Mouse (Mus musculus): ENCODE measurements at regions not wholly inside any gene's neighbourhood (a gene's known extent, or its start where the extent isn't known, plus 50 kb on each side); places are given as distances from the start of the nearest gene placed in this dataset.

GRCm38 (mm10) chr16:63220228-63220879 lies 366.2 kb downstream of the Pros1 start:
- H3K4me1 ChIP-seq (ENCODE audit: control insufficient read depth, insufficient read depth, low read length): 0 out of 2 replicates have a peak, but pooled peaks cover 2% of the 10 kb centered on the region
- TF ChIP-seq POLR2A (IDR thresholded peaks at IDR 0.05; ENCODE audit: borderline replicate concordance, extremely low read depth, insufficient read depth, insufficient read length): no peak
- DNase-seq (ENCODE audit: low spot score): peak; percentile 73
- no peak overlapping the region for H3K4me3 ChIP-seq (replicated peaks; ENCODE audit: low read length)
- no peaks in the 10 kb centered on the region for H3K9me3 ChIP-seq (ENCODE audit: control insufficient read depth, low read length)
- H3K27me3 ChIP-seq (ENCODE audit: control insufficient read depth, insufficient read depth, low read length): no peaks in the 10 kb centered on the region
- H3K4me2 ChIP-seq (replicated peaks; ENCODE audit: low read depth, low read length, severe bottlenecking): no peak overlapping the region
- peak; percentile 77 for ATAC-seq (ENCODE audit: low FRiP score, low read depth)
- H3K27ac ChIP-seq (replicated peaks; ENCODE audit: low read depth, low read length): no peak overlapping the region
- 40% methylated on average over 10 of the region's 10 CpGs for WGBS
- H3K9ac ChIP-seq (ENCODE audit: low read depth, low read length, severe bottlenecking): no peak overlapping the region
- no peaks in the 10 kb centered on the region for H3K36me3 ChIP-seq (ENCODE audit: control insufficient read depth, insufficient read depth, low read length)

DNA sequence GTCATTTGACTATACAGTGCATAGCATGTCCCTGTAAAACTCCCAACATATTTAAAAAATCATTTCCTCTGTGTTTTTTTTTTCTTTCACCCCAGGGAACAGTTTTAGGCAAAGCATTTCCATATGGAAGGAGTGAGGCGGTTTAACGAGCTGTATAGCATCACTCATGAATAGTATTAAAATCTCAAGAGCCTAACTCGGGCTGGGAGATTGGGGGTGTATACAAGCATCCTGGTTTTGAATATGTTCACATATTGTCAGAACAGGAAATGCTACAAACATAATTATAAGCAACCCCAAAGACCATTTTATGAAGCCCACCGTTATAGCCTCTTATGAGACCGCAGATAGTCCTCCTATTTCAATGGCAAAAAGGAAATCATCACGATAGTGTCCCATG lies 370.5 kb downstream of the Pros1 start:
- Histone ChIP-seq H3K9me3 (ENCODE audit: control insufficient read depth, low read length) (no peaks in the 10 kb centered on the region), H3K27me3 (ENCODE audit: control insufficient read depth, insufficient read depth, low read length) (no peaks in the 10 kb centered on the region), H3K4me2 (replicated peaks; ENCODE audit: low read depth, low read length, severe bottlenecking) (no peak overlapping the region), H3K36me3 (ENCODE audit: control insufficient read depth, insufficient read depth, low read length) (no peaks in the 10 kb centered on the region), H3K27ac (replicated peaks; ENCODE audit: low read depth, low read length) (no peak overlapping the region), H3K4me3 (replicated peaks; ENCODE audit: low read length) (no peak overlapping the region), H3K9ac (ENCODE audit: low read depth, low read length, severe bottlenecking) (no peak overlapping the region), H3K4me1 (ENCODE audit: control insufficient read depth, insufficient read depth, low read length) (0 out of 2 replicates have a peak, but pooled peaks cover 2% of the 10 kb centered on the region)
- DNase-seq (ENCODE audit: low spot score): peak; percentile 41
- ATAC-seq (ENCODE audit: low FRiP score, low read depth): peak; percentile 53; the same call in 1 of the 2 replicates
- TF ChIP-seq POLR2A (IDR thresholded peaks at IDR 0.05; ENCODE audit: borderline replicate concordance, extremely low read depth, insufficient read depth, insufficient read length): no peak
- 39% methylated on average over 6 of the region's 6 CpGs for WGBS

- TF ChIP-seq POLR2A (IDR thresholded peaks at IDR 0.05; ENCODE audit: borderline replicate concordance, extremely low read depth, insufficient read depth, insufficient read length): no peak
These were observed 371.0 kb downstream of the Pros1 start for GRCm38 (mm10) chr16:63225097-63225496.

DNA sequence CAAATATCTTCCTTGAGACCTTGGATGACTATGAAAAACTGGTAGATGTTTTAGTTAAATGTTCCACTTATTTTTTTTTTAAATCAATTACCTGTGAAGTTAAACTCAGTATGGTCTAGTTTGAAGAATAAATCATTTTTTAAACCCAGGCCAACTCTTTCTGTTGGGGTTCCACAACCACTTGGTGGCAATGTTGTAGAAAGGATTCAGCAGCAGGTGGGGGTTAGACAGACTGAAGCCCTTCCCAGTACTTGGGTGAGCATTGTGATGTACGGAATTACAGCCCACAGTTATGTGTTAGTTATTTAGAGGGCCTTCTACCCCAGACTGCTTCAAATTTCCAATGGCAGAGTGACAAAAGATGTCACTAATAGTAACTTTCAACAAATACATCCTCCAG lies 375.0 kb downstream of the Pros1 start:
- ATAC-seq (ENCODE audit: low FRiP score, low read depth) (no peak), DNase-seq (ENCODE audit: low spot score) (peak; percentile 34)
- H3K4me1 ChIP-seq (ENCODE audit: control insufficient read depth, insufficient read depth, low read length): 0 out of 2 replicates have a peak, but pooled peaks cover 2% of the 10 kb centered on the region
- no peak overlapping the region for H3K4me2 ChIP-seq (replicated peaks; ENCODE audit: low read depth, low read length, severe bottlenecking)
- TF ChIP-seq POLR2A (IDR thresholded peaks at IDR 0.05; ENCODE audit: borderline replicate concordance, extremely low read depth, insufficient read depth, insufficient read length): no peak
- no peaks in the 10 kb centered on the region for H3K27me3 ChIP-seq (ENCODE audit: control insufficient read depth, insufficient read depth, low read length)
- WGBS: 23% methylated on average over 1 of the region's 1 CpGs
- no peak overlapping the region for H3K27ac ChIP-seq (replicated peaks; ENCODE audit: low read depth, low read length)
- no peaks in the 10 kb centered on the region for H3K36me3 ChIP-seq (ENCODE audit: control insufficient read depth, insufficient read depth, low read length)
- H3K9me3 ChIP-seq (ENCODE audit: control insufficient read depth, low read length): no peaks in the 10 kb centered on the region
- H3K9ac ChIP-seq (ENCODE audit: low read depth, low read length, severe bottlenecking): no peak overlapping the region
- no peak overlapping the region for H3K4me3 ChIP-seq (replicated peaks; ENCODE audit: low read length)

More at GRCm38 (mm10) chr16:63225097-63225496, 371.0 kb downstream of the Pros1 start:
- Histone ChIP-seq H3K4me3 (replicated peaks; ENCODE audit: low read length) (no peak overlapping the region), H3K36me3 (ENCODE audit: control insufficient read depth, insufficient read depth, low read length) (no peaks in the 10 kb centered on the region), H3K9me3 (ENCODE audit: control insufficient read depth, low read length) (no peaks in the 10 kb centered on the region), H3K27me3 (ENCODE audit: control insufficient read depth, insufficient read depth, low read length) (no peaks in the 10 kb centered on the region), H3K27ac (replicated peaks; ENCODE audit: low read depth, low read length) (no peak overlapping the region), H3K4me2 (replicated peaks; ENCODE audit: low read depth, low read length, severe bottlenecking) (no peak overlapping the region), H3K9ac (ENCODE audit: low read depth, low read length, severe bottlenecking) (no peak overlapping the region), H3K4me1 (ENCODE audit: control insufficient read depth, insufficient read depth, low read length) (0 out of 2 replicates have a peak, but pooled peaks cover 2% of the 10 kb centered on the region)
- DNase-seq (ENCODE audit: low spot score) (peak; percentile 55), ATAC-seq (ENCODE audit: low FRiP score, low read depth) (no peak)
- 30% methylated on average over 8 of the region's 8 CpGs for whole genome bisulfite sequencing

DNA sequence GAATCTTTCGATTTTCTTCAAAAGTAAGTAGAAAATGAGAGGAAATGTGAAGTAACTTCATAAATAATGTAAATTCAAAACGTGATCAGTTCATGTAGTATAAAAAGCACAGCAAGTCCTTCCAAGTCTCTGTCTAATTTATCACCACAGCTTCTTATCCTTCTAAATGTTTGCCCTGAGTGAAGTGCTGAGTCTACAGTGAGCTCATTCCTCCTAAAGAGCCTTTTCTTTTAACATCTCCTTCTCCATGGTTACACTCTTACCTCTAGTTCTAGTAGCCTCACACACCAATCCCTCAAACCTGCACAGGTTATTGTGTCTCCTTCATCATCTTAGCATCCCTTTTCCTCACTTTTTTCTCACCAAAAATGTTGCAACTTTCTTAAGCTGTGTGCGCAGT lies 375.5 kb downstream of the Pros1 start:
- 69% methylated on average over 3 of the region's 3 CpGs for WGBS
- ATAC-seq (ENCODE audit: low FRiP score, low read depth): no peak
- no peak overlapping the region for H3K4me3 ChIP-seq (replicated peaks; ENCODE audit: low read length)
- no peak overlapping the region for H3K9ac ChIP-seq (ENCODE audit: low read depth, low read length, severe bottlenecking)
- H3K4me1 ChIP-seq (ENCODE audit: control insufficient read depth, insufficient read depth, low read length): 0 out of 2 replicates have a peak, but pooled peaks cover under 1% of the 10 kb centered on the region
- no peak for DNase-seq (ENCODE audit: low spot score)
- no peak for TF ChIP-seq POLR2A (IDR thresholded peaks at IDR 0.05; ENCODE audit: borderline replicate concordance, extremely low read depth, insufficient read depth, insufficient read length)
- no peaks in the 10 kb centered on the region for H3K36me3 ChIP-seq (ENCODE audit: control insufficient read depth, insufficient read depth, low read length)
- H3K4me2 ChIP-seq (replicated peaks; ENCODE audit: low read depth, low read length, severe bottlenecking): no peak overlapping the region
- no peaks in the 10 kb centered on the region for H3K27me3 ChIP-seq (ENCODE audit: control insufficient read depth, insufficient read depth, low read length)
- H3K27ac ChIP-seq (replicated peaks; ENCODE audit: low read depth, low read length): no peak overlapping the region
- no peaks in the 10 kb centered on the region for H3K9me3 ChIP-seq (ENCODE audit: control insufficient read depth, low read length)
